Mouse (Mus musculus) spleen, adult 2 months (tissue): ENCODE data around the gene Kctd2.

ENCODE experiments used
- CTCF ChIP-seq: fragments of 200-500 bp; IDR thresholded peaks from 2 replicates; pipeline ENCODE4 v1.5.1; 2011; ENCODE audit warnings: mild to moderate bottlenecking, inconsistent platforms; ENCODE audit not compliant: insufficient read depth, insufficient read length, insufficient replicate concordance; ENCODE audit errors: extremely low read depth
- POLR2A ChIP-seq: fragments of 200-500 bp; IDR thresholded peaks from 2 replicates; pipeline ENCODE4 v1.6.1; 2011; ENCODE audit warnings: low read depth, low read length, inconsistent platforms

GRCm38 (mm10) chr11:115381743-115382539, 38.0 kb upstream of the Kctd2 start, which contains the start of gene Cdr2l:
- no peak for TF ChIP-seq POLR2A
- no peak for TF ChIP-seq CTCF
